Mouse (Mus musculus) liver, postnatal 0 days (tissue): ENCODE measurements around the gene Gars.

ENCODE experiments used
- CTCF ChIP-seq: sonication (generic); IDR thresholded peaks from 2 replicates; pipeline ENCODE4 v1.5.1; 2016; ENCODE audit warnings: antibody characterized with exemption, low read depth
- EP300 ChIP-seq: IDR thresholded peaks from 2 replicates; pipeline ENCODE4 v1.6.1; 2016; ENCODE audit warnings: antibody characterized with exemption, low read depth, mild to moderate bottlenecking

GRCm38 (mm10) chr6:55090639-55091038, 52.8 kb downstream of the Gars start:
- peak; percentile 38 for TF ChIP-seq CTCF
- no peak for TF ChIP-seq EP300
